Mouse (Mus musculus): ENCODE data around the gene Zc2hc1c.

The Zc2hc1c gene

GRCm38 (mm10) chr12:85281756-85282155, 6.6 kb upstream of the Zc2hc1c start:
- in situ Hi-C loops (cut with MboI, MseI), result loop anchor here (25.0 kb wide), 1 partner anchor 119 kb away; the partner anchor contains the start of gene Rps6kl1

DNA sequence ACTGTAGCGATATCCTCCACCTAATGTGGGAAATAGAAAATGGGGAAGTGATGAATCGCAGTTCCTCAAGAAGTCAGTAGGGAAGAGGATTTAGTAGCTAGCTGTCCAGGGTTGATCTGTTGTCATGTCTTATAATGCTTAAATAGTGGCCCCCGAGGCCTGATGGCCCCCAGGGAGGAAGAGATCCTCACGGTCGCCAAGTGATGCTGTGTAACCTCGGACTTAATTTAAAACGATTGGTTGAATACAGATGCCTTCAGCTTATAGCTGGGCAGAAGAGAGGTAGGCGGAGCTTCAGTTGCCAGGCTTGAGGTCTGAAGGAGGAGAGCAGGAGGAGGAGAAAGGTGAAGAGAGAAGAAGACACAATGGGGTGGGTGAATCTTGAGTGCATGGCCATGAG, 4.1 kb upstream of the Zc2hc1c start:
- in situ Hi-C loops (cut with MboI, MseI), result loop anchor here (25.0 kb wide), 1 partner anchor 122 kb away; the partner anchor contains the start of gene Rps6kl1

- in situ Hi-C loops (cut with MboI, MseI), result loop anchor here (25.0 kb wide), 1 partner anchor 123 kb away; the partner anchor contains the start of gene Rps6kl1
Measured at GRCm38 (mm10) chr12:85284996-85285395, 3.4 kb upstream of the Zc2hc1c start.

GRCm38 (mm10) chr12:85286941-85287340, 1.4 kb upstream of the Zc2hc1c start:
- in situ Hi-C loops (cut with MboI, MseI), result loop anchor here (25.0 kb wide), 1 partner anchor 125 kb away; the partner anchor contains the start of gene Rps6kl1

DNA sequence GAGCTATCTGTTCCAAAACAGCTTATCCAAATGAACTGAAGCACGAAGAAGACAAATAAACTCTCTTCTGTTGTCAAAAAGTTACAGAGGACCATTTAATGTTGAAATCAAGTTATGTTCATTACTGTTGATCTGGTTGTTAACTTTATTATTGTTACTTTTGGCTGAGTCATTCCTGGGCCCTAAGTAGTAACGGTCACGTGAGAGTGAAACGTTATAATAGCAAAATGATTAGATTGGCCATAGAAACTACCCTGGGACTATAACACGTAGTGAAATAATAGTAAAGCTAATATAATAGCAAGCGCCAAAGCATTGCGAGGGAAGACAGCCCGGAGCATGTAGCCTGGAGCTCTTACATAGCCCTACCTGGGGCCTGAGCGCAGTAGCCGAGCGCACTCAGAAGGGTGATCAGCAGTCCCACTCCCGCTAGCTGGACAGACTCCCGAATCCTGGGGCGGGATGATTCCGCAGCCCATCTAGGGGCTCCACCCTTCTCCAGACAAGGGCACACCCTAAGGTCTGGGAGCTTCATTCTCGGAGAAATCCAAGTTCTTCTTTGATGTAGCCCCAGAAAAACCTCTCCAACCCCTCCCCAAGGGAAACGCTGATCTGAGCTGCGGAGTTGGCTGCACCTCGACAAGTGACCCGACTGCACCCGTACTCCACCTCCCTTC, 444 bp upstream of the Zc2hc1c start, which contains the start of gene Acyp1:
TSS of gene Acyp1 (minus strand) at position 630 of the 677 bp plus-strand sequence.
- in situ Hi-C loops (cut with MboI, MseI), result loop anchor here (25.0 kb wide), 1 partner anchor 126 kb away; the partner anchor contains the start of gene Rps6kl1

GRCm38 (mm10) chr12:85289157-85290000, 988 bp downstream of the Zc2hc1c start:
- in situ Hi-C loops (cut with MboI, MseI), result loop anchor here (25.0 kb wide), 1 partner anchor 127 kb away; the partner anchor contains the start of gene Rps6kl1

GRCm38 (mm10) chr12:85290633-85291032, 2.2 kb downstream of the Zc2hc1c start:
- in situ Hi-C loops (cut with MboI, MseI), result loop anchor here (25.0 kb wide), 1 partner anchor 128 kb away; the partner anchor contains the start of gene Rps6kl1

DNA sequence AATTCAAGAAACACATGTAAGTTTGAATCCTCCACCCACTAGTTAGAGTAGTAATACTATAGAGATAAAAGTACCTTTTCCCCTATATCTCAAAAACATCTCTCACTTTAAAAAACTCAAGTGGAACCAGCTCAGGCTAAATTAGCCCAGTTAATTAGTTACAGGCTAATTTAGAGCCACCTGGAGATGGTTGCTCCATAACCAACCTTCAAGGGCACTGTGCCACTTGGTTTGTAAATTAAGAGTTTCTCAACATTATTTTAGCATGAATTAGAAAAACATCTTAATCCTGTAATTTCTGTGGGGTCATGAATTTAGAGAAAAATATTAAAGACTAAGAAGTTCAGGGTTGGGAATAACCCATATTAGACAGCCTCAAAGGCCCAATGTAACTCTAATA, 3.1 kb downstream of the Zc2hc1c start:
- in situ Hi-C loops (cut with MboI, MseI), result loop anchor here (25.0 kb wide), 1 partner anchor 129 kb away; the partner anchor contains the start of gene Rps6kl1

- in situ Hi-C loops (cut with MboI, MseI), result loop anchor here (25.0 kb wide), 1 partner anchor 130 kb away; the partner anchor contains the start of gene Rps6kl1
Measured at GRCm38 (mm10) chr12:85292288-85292687, 3.9 kb downstream of the Zc2hc1c start.

DNA sequence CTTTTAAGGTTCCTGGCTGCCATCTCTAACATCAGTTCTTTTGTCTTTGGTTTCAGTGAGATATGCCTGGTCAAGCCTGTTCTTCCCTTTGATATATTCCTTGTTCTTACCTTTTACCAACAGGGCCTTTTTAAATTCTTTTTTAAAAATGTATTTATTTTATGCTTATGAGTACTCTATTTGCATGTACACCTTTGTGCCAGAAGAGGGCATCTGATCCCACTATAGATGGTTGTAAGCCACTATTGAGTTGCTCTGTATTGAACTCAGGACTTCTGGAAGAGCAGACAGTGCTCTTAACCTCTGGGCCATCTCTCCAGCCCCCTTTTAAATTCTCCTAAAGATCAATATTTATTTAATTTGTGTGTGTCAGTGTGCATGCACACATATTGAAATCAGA, 4.5 kb downstream of the Zc2hc1c start:
- in situ Hi-C loops (cut with MboI, MseI), result loop anchor here (25.0 kb wide), 1 partner anchor 131 kb away; the partner anchor contains the start of gene Rps6kl1

GRCm38 (mm10) chr12:85295506-85295905, 7.1 kb downstream of the Zc2hc1c start:
- in situ Hi-C loops (cut with MboI, MseI), result loop anchor here (25.0 kb wide), 1 partner anchor 133 kb away; the partner anchor contains the start of gene Rps6kl1

DNA sequence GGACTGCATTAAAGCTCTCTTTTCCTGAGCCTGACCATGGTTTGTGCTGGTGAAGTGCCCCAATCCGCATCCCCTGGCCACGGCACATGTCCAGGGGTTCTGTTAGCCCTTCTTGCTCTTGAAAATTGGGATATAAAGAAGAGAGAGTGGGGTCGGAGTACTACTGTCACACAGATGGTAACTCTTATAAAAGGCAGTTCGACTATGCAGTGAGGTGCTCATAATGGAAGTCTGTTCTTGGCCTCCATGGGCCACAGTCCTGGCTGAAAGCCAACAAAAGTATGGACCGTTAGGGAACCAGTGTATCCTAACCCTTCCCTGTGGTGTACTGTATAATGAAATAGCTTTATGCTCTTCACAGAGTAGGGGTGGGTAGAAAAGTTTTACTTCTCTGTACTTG, 8.5 kb downstream of the Zc2hc1c start:
- in situ Hi-C loops (cut with MboI, MseI), result loop anchor here (25.0 kb wide), 1 partner anchor 135 kb away; the partner anchor contains the start of gene Rps6kl1

GRCm38 (mm10) chr12:85297345-85297997, 9.1 kb downstream of the Zc2hc1c start:
- in situ Hi-C loops (cut with MboI, MseI), result loop anchor here (25.0 kb wide), 1 partner anchor 135 kb away; the partner anchor contains the start of gene Rps6kl1

DNA sequence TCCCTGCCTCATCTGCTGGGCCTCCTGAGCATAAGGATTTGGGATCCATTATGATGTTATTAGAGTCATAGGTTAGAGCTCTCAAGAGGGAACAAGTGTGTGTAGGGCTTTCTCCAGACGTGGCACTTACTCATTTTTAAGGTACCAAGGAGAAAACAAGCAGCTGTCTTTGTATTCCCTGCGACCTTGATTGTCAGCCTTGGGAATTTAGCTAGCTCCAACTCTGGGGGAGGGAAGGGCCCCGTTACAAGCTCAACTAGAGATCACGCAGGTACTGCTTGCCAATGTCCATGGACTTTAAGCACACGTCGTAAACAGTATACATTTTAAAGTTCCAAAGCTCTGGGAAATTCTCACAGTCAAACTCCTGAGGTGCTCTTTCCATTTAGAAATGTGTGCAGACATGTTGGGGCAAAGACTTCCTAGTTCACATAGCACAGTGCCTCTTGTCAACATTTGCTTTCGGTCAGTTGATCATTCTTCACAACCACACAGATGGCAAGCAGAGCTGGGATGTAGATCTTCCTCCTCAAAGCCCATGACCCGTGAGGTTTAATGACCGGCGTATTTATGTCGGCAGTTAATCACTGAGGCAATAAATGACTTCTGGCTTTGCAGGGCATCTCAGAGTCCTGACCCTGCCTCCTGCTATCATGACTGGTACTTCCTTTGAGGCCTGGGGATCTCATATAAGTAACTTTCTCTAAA, 9.9 kb downstream of the Zc2hc1c start:
- in situ Hi-C loops (cut with MboI, MseI), result loop anchor here (25.0 kb wide), 1 partner anchor 136 kb away; the partner anchor contains the start of gene Rps6kl1

DNA sequence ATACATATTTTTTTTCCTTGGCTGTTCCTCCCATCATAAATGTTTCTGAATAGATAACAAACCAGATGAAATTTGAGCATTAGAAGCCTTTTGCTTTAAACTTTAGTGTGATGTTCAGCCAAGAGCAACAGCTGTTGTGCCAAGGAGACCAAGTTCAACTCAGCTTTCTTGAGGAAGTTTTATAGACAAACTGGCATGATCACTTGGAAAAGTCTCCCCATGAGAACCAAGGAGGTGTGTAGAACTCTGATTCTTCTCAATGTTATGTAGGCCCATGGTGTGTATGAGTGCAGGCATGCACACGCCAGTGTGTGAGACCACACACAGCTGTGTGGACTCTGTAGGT, 10.4 kb downstream of the Zc2hc1c start:
- in situ Hi-C loops (cut with MboI, MseI), result loop anchor here (25.0 kb wide), 1 partner anchor 137 kb away; the partner anchor contains the start of gene Rps6kl1

GRCm38 (mm10) chr12:85303256-85303655, 14.9 kb downstream of the Zc2hc1c start:
- in situ Hi-C loops (cut with MboI, MseI), result no loop called here

DNA sequence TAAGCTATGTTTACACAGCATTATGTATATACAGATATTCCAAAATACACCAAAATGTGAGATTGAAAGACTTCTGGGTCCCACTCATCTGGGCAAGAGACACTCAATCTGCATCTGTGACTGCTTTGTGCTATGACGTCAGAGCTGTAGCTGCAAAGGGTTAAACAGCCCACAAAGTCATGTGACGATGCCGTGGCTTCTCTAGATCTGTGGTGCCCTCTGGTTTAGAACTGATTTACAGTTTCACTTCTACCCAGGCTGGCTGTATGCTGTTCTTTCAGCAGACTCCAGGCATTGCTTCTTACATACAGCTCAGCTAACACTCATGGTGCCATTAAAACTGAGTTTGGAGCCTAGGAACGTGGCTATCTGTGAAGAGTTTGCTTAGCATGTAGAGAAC, 16.3 kb downstream of the Zc2hc1c start:
- in situ Hi-C loops (cut with MboI, MseI), result no loop called here

DNA sequence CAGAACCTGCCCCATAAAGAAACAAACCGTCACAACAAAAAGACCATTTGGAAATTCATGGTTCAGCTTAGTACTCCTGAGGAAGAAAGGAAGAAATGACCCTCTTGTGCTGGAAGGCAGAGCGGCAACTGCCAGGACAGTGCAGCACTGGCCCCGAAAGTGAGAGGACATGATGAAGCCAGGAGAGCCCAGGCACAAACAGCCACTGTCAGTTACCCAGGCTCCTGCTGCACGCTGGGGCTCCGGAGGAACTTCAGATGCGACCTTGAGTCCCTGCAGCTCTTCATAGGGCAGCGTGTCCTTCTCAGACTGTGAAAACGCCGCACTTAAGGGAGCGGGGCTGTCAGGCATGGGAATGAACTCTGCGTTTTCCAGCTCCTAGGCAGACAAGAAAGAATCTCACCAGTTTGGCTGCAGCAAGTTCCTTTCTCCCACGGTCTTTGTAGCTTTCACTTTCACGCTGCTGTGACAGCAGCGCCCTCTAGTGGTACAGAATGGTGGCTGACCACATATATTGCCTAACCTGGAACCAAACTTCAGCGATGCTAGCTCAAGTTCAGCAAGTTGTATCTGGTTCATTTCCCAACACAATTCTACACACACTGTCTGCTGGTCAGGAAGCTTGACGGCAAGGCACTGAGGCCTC, 17.0 kb downstream of the Zc2hc1c start:
- in situ Hi-C loops (cut with MboI, MseI), result no loop called here

GRCm38 (mm10) chr12:85308651-85309050, 20.3 kb downstream of the Zc2hc1c start:
- in situ Hi-C loops (cut with MboI, MseI), result no loop called here

DNA sequence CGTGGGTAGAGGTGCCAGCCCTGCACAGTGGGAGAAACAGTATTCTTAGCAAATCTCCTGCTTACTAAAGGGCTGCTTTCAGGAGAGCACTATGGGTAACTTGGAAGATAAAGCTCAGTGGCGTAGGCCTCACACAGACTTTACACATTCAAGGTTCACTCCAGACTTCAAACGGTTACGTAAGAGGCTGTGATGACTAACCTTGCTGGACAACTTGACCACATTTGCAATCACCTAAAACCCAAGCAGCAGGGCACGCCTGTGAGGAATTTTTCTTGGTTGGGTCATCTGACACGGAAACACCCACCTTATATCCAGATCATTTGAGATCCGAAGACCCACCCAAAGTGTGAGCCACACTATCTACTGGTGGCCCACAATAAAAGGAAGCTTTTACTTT, 41.8 kb downstream of the Zc2hc1c start:
- in situ Hi-C loops (cut with MboI, MseI), result no loop called here

All from regulatory T cell (primary cell).